Mouse (Mus musculus) C2C12 (cell line): ENCODE results near the gene Adgrg5. TPM values are rescaled to one million over a fixed set of nuclear protein-coding genes. Genes with fewer than 3 reads are reported as not detected.

Experiments used
- H3K27me3 ChIP-seq: one replicate; pipeline ENCODE4 v1.6.1; 2011; ENCODE audit not compliant: control insufficient read depth, insufficient read depth, insufficient read length
- H3K36me3 ChIP-seq: one replicate; pipeline ENCODE4 v1.6.1; 2011; ENCODE audit not compliant: control insufficient read depth, insufficient read depth
- H3K4me3 ChIP-seq: one replicate; pipeline ENCODE4 v1.5.1; 2011; ENCODE audit warnings: mild to moderate bottlenecking, control low read depth; ENCODE audit not compliant: poor library complexity, insufficient read depth, severe bottlenecking
- H3K79me2 ChIP-seq: one replicate; pipeline ENCODE4 v1.6.1; 2011; ENCODE audit not compliant: control insufficient read depth, insufficient read depth
- H3K79me3 ChIP-seq: one replicate; pipeline ENCODE4 v1.6.1; 2011; ENCODE audit warnings: low read depth, control low read depth
- H3ac ChIP-seq: one replicate; pipeline ENCODE3; 2011; ENCODE audit warnings: low read depth; ENCODE audit not compliant: control insufficient read depth, insufficient read length
- CEBPB ChIP-seq: IDR thresholded peaks from one replicate; pipeline ENCODE4 v1.6.1; 2011; ENCODE audit warnings: low read depth, mild to moderate bottlenecking, control low read depth, moderate library complexity
- CTCF ChIP-seq: IDR thresholded peaks from one replicate; pipeline ENCODE4 v1.5.1; 2011; ENCODE audit not compliant: control insufficient read depth, insufficient read depth, insufficient read length
- FOSL1 ChIP-seq: IDR thresholded peaks from one replicate; pipeline ENCODE4 v1.8.0; 2011; ENCODE audit warnings: mild to moderate bottlenecking, low read length; ENCODE audit not compliant: poor library complexity, insufficient read depth, severe bottlenecking
- MAX ChIP-seq: IDR thresholded peaks from one replicate; pipeline ENCODE4 v1.6.1; 2011; ENCODE audit warnings: mild to moderate bottlenecking, control low read depth
- MYOD1 ChIP-seq: IDR thresholded peaks from one replicate; pipeline ENCODE4 v1.6.1; 2011; ENCODE audit warnings: low read depth; ENCODE audit not compliant: control insufficient read depth, insufficient read length
- MYOG ChIP-seq: IDR thresholded peaks from one replicate; pipeline ENCODE4 v1.6.1; 2011; ENCODE audit not compliant: control insufficient read depth, insufficient read length; ENCODE audit errors: extremely low read depth
- USF1 ChIP-seq: IDR thresholded peaks from one replicate; pipeline ENCODE4 v1.6.1; 2011; ENCODE audit warnings: low read depth, mild to moderate bottlenecking, control low read depth, moderate library complexity
- polyA plus RNA-seq: library from polyadenylated mRNA; unstranded; fragments of >200 nt; fragmentation: generic; extraction: Trizol; gene quantifications from one replicate; pipeline ENCODE4 v1.2.1, GENCODE M21; 2012; ENCODE audit warnings: missing spikeins

The Adgrg5 gene
- polyA plus RNA-seq, 1 experiment: 0.18 TPM

GRCm38 (mm10) chr8:94914701-94915101 is 8.8 kb upstream of the Adgrg5 start:
- no peak for TF ChIP-seq MAX
- peak overlapping the region; percentile 34 for H3ac ChIP-seq
- H3K79me3 ChIP-seq: peaks cover 16% of the 10 kb centered on the region
- H3K4me3 ChIP-seq: no peak overlapping the region
- no peaks in the 10 kb centered on the region for H3K27me3 ChIP-seq
- H3K79me2 ChIP-seq: peaks cover 37% of the 10 kb centered on the region
- peaks cover 21% of the 10 kb centered on the region for H3K36me3 ChIP-seq

- H3K79me2 ChIP-seq: peaks cover 37% of the 10 kb centered on the region
- peak overlapping the region; percentile 84 for H3ac ChIP-seq
- H3K27me3 ChIP-seq: no peaks in the 10 kb centered on the region
- H3K79me3 ChIP-seq: peaks cover 16% of the 10 kb centered on the region
- H3K36me3 ChIP-seq: peaks cover 18% of the 10 kb centered on the region
- peak overlapping the region; percentile 60 for H3K4me3 ChIP-seq
- TF ChIP-seq MYOD1: no peak
- no peak for TF ChIP-seq FOSL1
- TF ChIP-seq CEBPB: no peak
- TF ChIP-seq CTCF: no peak
- no peak for TF ChIP-seq USF1
- TF ChIP-seq MAX: no peak
- TF ChIP-seq MYOG: no peak
Observed at GRCm38 (mm10) chr8:94916311-94916959, 7.1 kb upstream of the Adgrg5 start.

GRCm38 (mm10) chr8:94916960-94917324 is 6.6 kb upstream of the Adgrg5 start:
- peak overlapping the region; percentile 84 for H3ac ChIP-seq
- peaks cover 16% of the 10 kb centered on the region for H3K79me3 ChIP-seq
- peak overlapping the region; percentile 60 for H3K4me3 ChIP-seq
- no peaks in the 10 kb centered on the region for H3K27me3 ChIP-seq
- peaks cover 37% of the 10 kb centered on the region for H3K79me2 ChIP-seq
- no peak for TF ChIP-seq FOSL1
- no peak for TF ChIP-seq MAX
- no peak for TF ChIP-seq CEBPB
- TF ChIP-seq USF1: no peak
- no peak for TF ChIP-seq MYOG
- no peak for TF ChIP-seq MYOD1
- TF ChIP-seq CTCF: no peak
- peaks cover 14% of the 10 kb centered on the region for H3K36me3 ChIP-seq

- Histone ChIP-seq H3K79me3 (peaks cover 15% of the 10 kb centered on the region), H3K27me3 (no peaks in the 10 kb centered on the region), H3K79me2 (peaks cover 37% of the 10 kb centered on the region), H3K36me3 (peaks cover 11% of the 10 kb centered on the region), H3ac (peak overlapping the region; percentile 91), H3K4me3 (peak overlapping the region; percentile 60)
- peak; percentile 74 for TF ChIP-seq CTCF
- no peak for TF ChIP-seq MAX
- no peak for TF ChIP-seq MYOD1
Observed at GRCm38 (mm10) chr8:94917352-94917751, 6.1 kb upstream of the Adgrg5 start.

GRCm38 (mm10) chr8:94917851-94918495 is 5.5 kb upstream of the Adgrg5 start, which contains the start of gene Ccdc102a:
Gene Ccdc102a (minus strand): TSS chr8:94918098.
- Histone ChIP-seq H3K27me3 (no peaks in the 10 kb centered on the region), H3ac (peak within 1 kb of the TSS; percentile 91), H3K36me3 (peaks cover 5% of the 10 kb centered on the region), H3K79me3 (peaks cover 13% of the 10 kb centered on the region), H3K79me2 (peaks cover 37% of the 10 kb centered on the region), H3K4me3 (peak within 1 kb of the TSS; percentile 60)
- TF ChIP-seq CTCF (no peak), FOSL1 (no peak), MAX (no peak), MYOG (no peak), USF1 (no peak), MYOD1 (no peak), CEBPB (no peak)

- H3K27me3 ChIP-seq: no peaks in the 10 kb centered on the region
- no peak overlapping the region for H3ac ChIP-seq
- H3K79me3 ChIP-seq: peaks cover 9% of the 10 kb centered on the region
- H3K4me3 ChIP-seq: no peak overlapping the region
- H3K79me2 ChIP-seq: peaks cover 31% of the 10 kb centered on the region
- H3K36me3 ChIP-seq: no peaks in the 10 kb centered on the region
- TF ChIP-seq MAX (no peak), MYOD1 (no peak), FOSL1 (no peak), CEBPB (no peak), USF1 (no peak), MYOG (no peak), CTCF (no peak)
Observed at GRCm38 (mm10) chr8:94919256-94919655, 4.2 kb upstream of the Adgrg5 start.
